17 mouse cellular contexts compared by ENCODE assay signal in the genomic region with DNA sequence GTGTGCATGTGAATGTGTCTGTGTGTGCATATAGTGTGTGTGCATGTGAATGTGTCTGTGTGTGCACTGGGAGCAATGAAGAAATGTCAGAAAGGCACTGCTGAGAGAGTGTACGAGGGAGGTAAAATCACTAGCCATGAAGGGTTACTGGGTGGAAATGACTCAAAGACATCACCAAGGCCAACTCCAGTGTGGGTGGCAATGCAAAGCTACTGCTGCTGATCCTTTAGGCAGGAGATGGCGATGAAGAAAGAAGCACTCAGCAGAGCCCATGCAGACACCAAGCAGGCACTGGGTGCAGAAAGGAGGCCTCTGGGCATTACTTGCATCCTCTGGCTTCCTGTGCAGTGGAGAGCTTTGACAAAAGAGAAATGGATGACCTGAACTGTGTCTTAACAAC.
"Had no signal": no experiment of that assay in that cellular context is flagged by ENCODE, and none has a peak within 500 bp of the region (broad histone marks: within the 10 kb centered on the region; RNA-seq: fewer than 3 reads in every experiment).

No protein-coding gene starts in this region.

- H3K27me3 ChIP-seq: kidney, embryonic 15.5 days; limb, embryonic 13.5 days; liver, embryonic 12.5 days; liver, embryonic 15.5 days; lung, embryonic 15.5 days; megakaryocyte, embryonic 14.5 days had no signal

- H3K4me1 ChIP-seq: limb, embryonic 10.5 days; liver, embryonic 12.5 days; liver, embryonic 15.5 days; lung, embryonic 15.5 days; megakaryocyte, embryonic 14.5 days had no signal

- H3K36me3 ChIP-seq: kidney, embryonic 15.5 days; limb, embryonic 10.5 days; limb, embryonic 13.5 days; liver, embryonic 12.5 days; liver, embryonic 15.5 days; lung, embryonic 15.5 days; midbrain, embryonic 10.5 days; neural tube, embryonic 13.5 days had no signal

- ATAC-seq: liver, embryonic 12.5 days had no signal

- H3K9me3 ChIP-seq: kidney, embryonic 15.5 days; limb, embryonic 10.5 days; limb, embryonic 13.5 days; liver, embryonic 12.5 days; liver, embryonic 15.5 days; lung, embryonic 15.5 days; megakaryocyte, embryonic 14.5 days; midbrain, embryonic 10.5 days; neural tube, embryonic 13.5 days had no signal

- H3K4me2 ChIP-seq: kidney, embryonic 15.5 days; limb, embryonic 13.5 days; liver, embryonic 12.5 days; liver, embryonic 15.5 days; lung, embryonic 15.5 days; neural tube, embryonic 13.5 days had no signal

- H3K9ac ChIP-seq: kidney, embryonic 15.5 days; limb, embryonic 13.5 days; liver, embryonic 12.5 days; liver, embryonic 15.5 days; lung, embryonic 15.5 days; neural tube, embryonic 13.5 days had no signal

- DNase-seq: kidney, adult 8-10 months; kidney, postnatal 14 days; liver; lung, adult 18-20 months; lung, postnatal 10 days; midbrain, embryonic 14.5 days; thymus, adult 18-20 months; thymus, postnatal 36 days had no signal

- H3K27ac ChIP-seq: kidney, embryonic 15.5 days; limb, embryonic 10.5 days; limb, embryonic 13.5 days; liver, embryonic 12.5 days; liver, embryonic 15.5 days; lung, embryonic 15.5 days; midbrain, embryonic 10.5 days; neural tube, embryonic 13.5 days had no signal

- H3K4me3 ChIP-seq: kidney, embryonic 15.5 days; limb, embryonic 10.5 days; limb, embryonic 13.5 days; liver, embryonic 12.5 days; liver, embryonic 15.5 days; lung, embryonic 15.5 days; midbrain, embryonic 10.5 days; neural tube, embryonic 13.5 days had no signal
